Mouse (Mus musculus) adrenal gland, adult (tissue): ENCODE results near the gene Pcca.
"Not testable (repeated sequence)": the region's sequence is repeated elsewhere in the genome, so short reads cannot be mapped to it uniquely, and the experiment has no call there.

Experiments
- DNase-seq, 2 experiments: peaks; one replicate each; pipeline ENCODE4 v3.0.0; 2022 to 2023; ENCODE audit warnings: low spot score in 1 of 2; ENCODE audit not compliant: inconsistent age in 2 of 2

Pcca gene

GRCm38 (mm10) chr14:122557353-122557752 is 23.2 kb downstream of the Pcca start:
- DNase-seq: no peak

GRCm38 (mm10) chr14:122560893-122561452 is 26.8 kb downstream of the Pcca start:
- DNase-seq: not testable (repeated sequence)

- DNase-seq: no peak
Observed at GRCm38 (mm10) chr14:122570862-122571261, 36.7 kb downstream of the Pcca start.

GRCm38 (mm10) chr14:122574064-122574751 is 40.1 kb downstream of the Pcca start:
- no peak for DNase-seq

GRCm38 (mm10) chr14:122577816-122578215 is 43.7 kb downstream of the Pcca start:
- DNase-seq: no peak

GRCm38 (mm10) chr14:122582057-122582456 is 47.9 kb downstream of the Pcca start:
- no peak for DNase-seq

- DNase-seq: no peak
Observed at GRCm38 (mm10) chr14:122582491-122583077, 48.5 kb downstream of the Pcca start.

- DNase-seq: not testable (repeated sequence)
Observed at GRCm38 (mm10) chr14:122584087-122584486, 50.0 kb downstream of the Pcca start.

- no peak for DNase-seq
Observed at GRCm38 (mm10) chr14:122586942-122587341, 52.8 kb downstream of the Pcca start.

GRCm38 (mm10) chr14:122597534-122597933 is 63.4 kb downstream of the Pcca start:
- no peak for DNase-seq

- DNase-seq: no peak
Observed at GRCm38 (mm10) chr14:122598802-122599201, 64.7 kb downstream of the Pcca start.

- no peak for DNase-seq
Observed at GRCm38 (mm10) chr14:122599839-122600238, 65.7 kb downstream of the Pcca start.

- DNase-seq: no peak
Observed at GRCm38 (mm10) chr14:122602701-122603100, 68.6 kb downstream of the Pcca start.

- DNase-seq: no peak
Observed at GRCm38 (mm10) chr14:122606499-122606898, 72.4 kb downstream of the Pcca start.

GRCm38 (mm10) chr14:122607456-122607855 is 73.3 kb downstream of the Pcca start:
- no peak for DNase-seq

GRCm38 (mm10) chr14:122608323-122608722 is 74.2 kb downstream of the Pcca start:
- no peak for DNase-seq

- DNase-seq: no peak
Observed at GRCm38 (mm10) chr14:122611035-122611434, 76.9 kb downstream of the Pcca start.

GRCm38 (mm10) chr14:122612317-122612716 is 78.2 kb downstream of the Pcca start:
- no peak for DNase-seq

- no peak for DNase-seq
Observed at GRCm38 (mm10) chr14:122617656-122618055, 83.5 kb downstream of the Pcca start.

- DNase-seq: no peak
Observed at GRCm38 (mm10) chr14:122633416-122633815, 99.3 kb downstream of the Pcca start.

- no peak for DNase-seq
Observed at GRCm38 (mm10) chr14:122636601-122637000, 102.5 kb downstream of the Pcca start.

- no peak for DNase-seq
Observed at GRCm38 (mm10) chr14:122637798-122638555, 103.9 kb downstream of the Pcca start.
